Mouse (Mus musculus) mouse embryonic stem cell (cell line): ENCODE measurements around the gene Cst13.

Experiments used
- in situ Hi-C, 2 experiments: fragments of 300-500 bp; cut with MboI; formaldehyde crosslinking; loops; 1 replicate in 1 of 2; 3 replicates in 1 of 2; pipeline ENCODE4 v1.14.3; 2019 to 2020; ENCODE audit warnings: low sequenced_read_pairs in 2 of 2, low pct_unique_long_range_greater_than_20kb in 1 of 2, mixed read lengths in 1 of 2; ENCODE audit not compliant: unreplicated experiment in 1 of 2

Gene Cst13

DNA sequence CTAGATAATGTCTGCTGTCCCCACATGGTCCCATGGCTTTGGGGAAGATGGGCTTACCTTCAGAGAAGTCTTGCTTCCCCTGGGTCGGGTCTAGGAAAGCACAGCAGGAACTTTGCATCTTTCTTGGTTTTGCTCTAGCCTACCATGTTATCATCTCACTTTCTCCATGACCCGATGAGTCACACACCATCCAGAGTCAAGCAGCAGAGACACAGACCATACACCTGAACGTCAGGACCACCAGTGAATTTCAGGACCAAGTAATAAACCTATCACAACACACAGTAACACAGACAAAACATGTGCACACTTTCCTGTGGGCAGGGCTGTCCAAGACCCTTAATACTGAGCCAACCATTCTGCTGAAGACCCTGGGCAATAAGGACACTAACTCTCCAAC is 50.6 kb downstream of the Cst13 start:
- in situ Hi-C loops: no loop called here

- in situ Hi-C loops: no loop called here
Measured at GRCm38 (mm10) chr2:148872860-148873259, 53.0 kb downstream of the Cst13 start.

GRCm38 (mm10) chr2:148874224-148874616 is 54.3 kb downstream of the Cst13 start:
- in situ Hi-C loops: no loop called here

- in situ Hi-C loops: no loop called here
Measured at GRCm38 (mm10) chr2:148874617-148875334, 54.9 kb downstream of the Cst13 start.

- in situ Hi-C loops: no loop called here
Measured at GRCm38 (mm10) chr2:148875335-148875811, 55.5 kb downstream of the Cst13 start, which contains the start of gene Cst3. Gene Cst3 (minus strand): TSS chr2:148875692.

DNA sequence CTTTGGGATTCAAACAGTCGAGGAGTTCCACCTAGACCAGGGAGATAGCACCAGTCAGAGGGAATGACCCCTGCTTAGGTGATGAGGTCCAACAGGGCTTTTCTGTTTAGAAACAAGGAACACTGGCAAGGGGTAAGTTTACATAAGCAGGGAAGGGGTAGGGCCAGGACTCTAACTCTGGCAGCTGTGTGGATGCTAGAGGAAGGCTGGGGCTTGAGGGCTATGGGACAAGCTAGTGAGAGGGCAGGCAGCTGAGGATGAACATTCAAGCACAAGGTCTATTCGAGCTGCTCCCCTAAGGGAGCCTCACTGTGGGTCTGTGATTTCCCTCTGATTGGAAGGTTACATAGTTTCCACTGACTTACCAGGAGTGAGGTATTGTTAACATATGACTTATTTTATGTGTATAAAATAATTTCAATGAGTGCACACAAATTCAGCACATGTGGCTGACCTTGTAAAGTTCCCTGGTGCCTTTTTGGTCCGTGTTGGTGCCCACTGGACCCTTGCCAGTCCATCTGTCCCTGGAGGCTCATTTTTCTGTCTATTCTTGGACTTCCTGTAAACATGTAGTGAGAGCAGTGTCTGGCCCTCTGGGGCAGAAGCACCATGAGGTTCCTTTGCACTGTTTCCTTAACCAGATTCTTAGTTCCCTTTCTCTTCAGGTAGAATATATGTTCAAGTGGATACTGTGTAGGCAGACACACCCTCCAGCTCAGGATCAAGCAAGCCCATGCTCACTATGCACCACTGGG is 57.3 kb downstream of the Cst13 start:
- in situ Hi-C loops: no loop called here

DNA sequence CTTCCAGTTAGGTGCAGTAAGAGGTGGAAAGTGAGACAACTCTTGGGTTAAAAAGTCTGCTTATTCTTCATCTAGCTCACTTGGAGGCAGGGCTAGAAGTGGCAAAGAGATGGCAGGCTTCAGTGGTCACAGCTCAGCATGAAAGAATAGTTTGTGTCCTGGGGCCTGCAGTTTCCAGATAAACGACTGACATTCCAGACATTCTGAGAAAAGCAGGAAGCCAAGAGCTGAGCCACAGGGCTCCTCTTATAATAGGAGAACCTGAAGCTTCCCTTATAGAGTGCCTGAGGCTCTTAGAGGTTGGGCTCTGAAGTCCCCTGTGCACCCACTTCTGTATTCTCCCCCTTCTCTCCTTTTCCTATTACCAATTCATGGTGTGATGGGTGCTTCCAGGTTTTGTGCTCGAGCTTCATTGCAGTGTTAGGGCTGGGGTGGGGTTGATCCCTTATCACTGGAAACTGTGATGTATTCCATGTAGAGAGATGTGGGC is 58.8 kb downstream of the Cst13 start:
- in situ Hi-C loops: no loop called here

DNA sequence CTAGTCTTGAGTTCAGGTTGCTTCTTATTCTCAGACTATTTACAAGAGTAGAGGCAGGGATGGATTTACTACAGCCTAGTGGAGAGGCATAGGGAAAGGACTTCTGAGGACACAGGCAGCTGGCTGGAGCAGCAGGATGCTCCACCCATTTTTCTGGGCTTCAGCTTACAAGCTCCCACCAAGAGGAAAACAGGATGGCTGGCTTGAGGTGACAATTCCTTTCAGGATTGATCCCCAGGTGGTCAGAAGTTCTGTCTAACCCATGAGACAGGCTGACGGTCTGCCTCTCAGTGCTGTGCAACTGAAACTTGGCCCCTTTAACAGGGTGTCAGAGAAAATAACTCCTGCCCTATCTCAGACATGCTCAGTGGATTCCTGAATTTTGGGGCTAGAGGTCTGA is 59.3 kb downstream of the Cst13 start:
- in situ Hi-C loops: no loop called here
